Mouse (Mus musculus) lung, adult 2 months (tissue): ENCODE data around the gene Cdkal1.

Experiments
- CTCF ChIP-seq: fragments of 200-500 bp; IDR thresholded peaks from 2 replicates; pipeline ENCODE4 v1.5.1; 2011; ENCODE audit warnings: mild to moderate bottlenecking, low read length, control low read depth; ENCODE audit not compliant: insufficient read depth
- POLR2A ChIP-seq: fragments of 200-500 bp; IDR thresholded peaks from 2 replicates; pipeline ENCODE4 v1.6.1; 2011; ENCODE audit warnings: low read depth, mild to moderate bottlenecking, control low read depth, low read length, borderline replicate concordance; ENCODE audit errors: extremely low read depth

DNA sequence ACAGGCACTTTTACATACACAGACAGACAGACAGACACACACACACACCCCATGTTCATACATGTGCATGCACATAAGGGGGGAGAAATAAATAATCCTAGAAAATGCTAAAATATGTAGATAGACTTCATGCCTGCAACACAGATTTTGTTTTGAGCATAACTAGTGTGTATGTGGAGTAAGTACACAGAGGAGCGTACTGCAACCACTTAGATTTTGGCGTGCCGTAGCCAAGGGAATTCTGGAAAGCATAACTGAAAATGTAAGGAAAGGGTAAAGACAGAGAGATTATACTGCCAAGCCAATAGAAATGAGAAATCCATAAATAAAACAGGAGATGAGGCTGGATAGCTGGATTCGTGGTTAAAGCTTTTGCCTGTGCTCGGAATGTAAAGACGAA, 55.4 kb downstream of the Cdkal1 start:
- no peak for TF ChIP-seq CTCF
- TF ChIP-seq POLR2A: no peak
